Mouse (Mus musculus) heart, adult 2 months (tissue): ENCODE measurements at regions not wholly inside any gene's neighbourhood (a gene's known extent, or its start where the extent isn't known, plus 50 kb on each side); places are given as distances from the start of the nearest gene placed in this dataset.

Source experiments
- CTCF ChIP-seq: fragments of 200-600 bp; IDR thresholded peaks from 2 replicates; pipeline ENCODE4 v1.8.1; 2022; ENCODE audit warnings: antibody characterized with exemption, mild to moderate bottlenecking, moderate library complexity
- POLR2A ChIP-seq: fragments of 200-500 bp; IDR thresholded peaks from 2 replicates; pipeline ENCODE4 v1.6.1; 2011; ENCODE audit warnings: mild to moderate bottlenecking, low read depth, low read length, control low read depth; ENCODE audit not compliant: insufficient read depth

DNA sequence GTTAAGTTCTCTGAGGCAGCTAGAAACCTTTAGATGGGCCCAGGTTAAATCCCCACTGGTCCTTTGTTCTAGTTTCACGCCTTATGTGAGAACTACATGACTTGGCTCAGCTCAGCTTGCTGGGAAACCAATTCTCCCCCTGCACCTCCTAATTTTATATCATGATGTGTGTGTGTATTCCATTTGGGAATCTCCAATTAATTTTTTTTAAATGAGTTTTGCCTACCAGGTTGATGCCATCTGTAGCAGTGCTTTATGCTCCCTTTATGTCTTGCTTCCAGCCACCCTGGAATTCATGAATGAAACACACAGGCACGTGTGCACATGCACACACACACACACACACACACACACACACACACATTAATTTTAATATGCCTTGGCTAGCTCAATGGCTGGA lies 180.0 kb upstream of the Gli3 start:
- TF ChIP-seq CTCF (no peak), POLR2A (no peak)
